Mouse (Mus musculus) bone marrow macrophage, adult 2 months (primary cell): ENCODE measurements around the gene Arhgef38.

Experiments
- CTCF ChIP-seq: IDR thresholded peaks from 2 replicates; pipeline ENCODE4 v1.5.1; 2012; ENCODE audit warnings: low read depth, mild to moderate bottlenecking, low read length, moderate library complexity
- POLR2A ChIP-seq: IDR thresholded peaks from 2 replicates; pipeline ENCODE4 v1.6.1; 2012; ENCODE audit warnings: mild to moderate bottlenecking, low read depth, low read length, borderline replicate concordance

- no peak for TF ChIP-seq CTCF
- no peak for TF ChIP-seq POLR2A
Observed at GRCm38 (mm10) chr3:133141877-133142276, 92.9 kb downstream of the Arhgef38 start.
